Mouse (Mus musculus): ENCODE measurements around the gene Itsn2. TPM values are rescaled to one million over a fixed set of nuclear protein-coding genes. Genes with fewer than 3 reads are reported as not detected.
"Not testable (repeated sequence)": the region's sequence is repeated elsewhere in the genome, so short reads cannot be mapped to it uniquely, and the experiment has no call there.

The Itsn2 gene
- polyA plus RNA-seq, 1 experiment from 2014 or later, result 20.6 TPM

- DNase-seq (ENCODE audit: low spot score) (no peak), ATAC-seq (ENCODE audit: low FRiP score) (no peak)
- Histone ChIP-seq H3K9me3 (ENCODE audit: control insufficient read depth, low read length) (no peaks in the 10 kb centered on the region), H3K27me3 (ENCODE audit: control insufficient read depth, insufficient read depth, low read length) (no peaks in the 10 kb centered on the region), H3K9ac (ENCODE audit: low read depth, low read length) (no peak overlapping the region), H3K27ac (ENCODE audit: low read depth, low read length) (no peak overlapping the region), H3K4me1 (replicated peaks; ENCODE audit: control insufficient read depth, insufficient read depth, low read length) (no peaks in the 10 kb centered on the region), H3K4me3 (ENCODE audit: low read depth, low read length) (no peak overlapping the region), H3K4me2 (replicated peaks; ENCODE audit: low read depth, low read length) (no peak overlapping the region), H3K36me3 (ENCODE audit: control insufficient read depth, insufficient read depth, low read length) (no peaks in the 10 kb centered on the region)
- WGBS, result 94% methylated on average over 3 of the region's 3 CpGs
These were observed 136.7 kb downstream of the Itsn2 start for GRCm38 (mm10) chr12:4729165-4729564.

DNA sequence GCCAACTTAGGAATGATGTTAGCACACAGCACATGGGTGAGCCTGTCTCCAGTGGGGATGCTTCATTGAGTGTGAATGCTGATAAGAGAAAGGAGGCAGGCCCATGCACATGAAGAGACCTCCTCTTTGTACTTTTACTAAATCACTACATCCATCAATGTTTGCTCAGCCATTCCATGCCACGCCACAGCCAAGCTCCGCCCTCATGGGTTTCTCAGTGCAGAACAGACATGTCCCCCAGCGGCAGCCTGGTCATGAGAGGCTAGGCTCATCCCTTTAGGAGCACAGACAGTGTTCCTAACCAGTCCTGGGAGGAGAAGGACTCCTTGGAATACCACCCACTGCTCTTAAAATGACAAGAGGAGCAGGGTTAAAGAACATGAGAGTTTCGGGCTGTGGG, 139.2 kb downstream of the Itsn2 start:
- no peak for ATAC-seq (ENCODE audit: low FRiP score)
- no peak for DNase-seq (ENCODE audit: low spot score)
- Histone ChIP-seq H3K4me2 (replicated peaks; ENCODE audit: low read depth, low read length) (no peak overlapping the region), H3K9ac (ENCODE audit: low read depth, low read length) (no peak overlapping the region), H3K36me3 (ENCODE audit: control insufficient read depth, insufficient read depth, low read length) (no peaks in the 10 kb centered on the region), H3K27ac (ENCODE audit: low read depth, low read length) (no peak overlapping the region), H3K4me1 (replicated peaks; ENCODE audit: control insufficient read depth, insufficient read depth, low read length) (no peaks in the 10 kb centered on the region), H3K4me3 (ENCODE audit: low read depth, low read length) (no peak overlapping the region), H3K9me3 (ENCODE audit: control insufficient read depth, low read length) (no peaks in the 10 kb centered on the region), H3K27me3 (ENCODE audit: control insufficient read depth, insufficient read depth, low read length) (no peaks in the 10 kb centered on the region)
- 72% methylated on average over 4 of the region's 4 CpGs for WGBS

DNA sequence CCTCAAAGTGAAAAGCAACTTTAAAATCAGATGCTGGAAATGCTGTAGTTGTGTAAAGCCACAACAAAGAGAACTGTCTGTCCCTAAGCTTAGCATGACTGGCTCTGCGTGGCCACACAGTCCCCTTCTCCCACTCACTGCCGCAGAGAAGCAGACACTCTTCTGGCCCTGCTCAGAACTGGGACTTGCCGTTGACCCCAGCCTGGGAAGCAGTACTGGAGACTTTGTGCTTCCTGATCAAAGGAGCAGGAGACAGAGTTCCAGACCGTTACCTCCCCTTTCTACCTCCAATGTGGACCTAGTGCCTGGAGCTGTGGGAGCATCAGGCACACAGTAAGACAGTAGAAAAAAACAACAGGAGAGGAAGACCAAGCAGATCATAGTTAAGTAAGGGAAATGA, 139.9 kb downstream of the Itsn2 start:
- ATAC-seq (ENCODE audit: low FRiP score) (no peak), DNase-seq (ENCODE audit: low spot score) (no peak)
- no peak overlapping the region for H3K4me3 ChIP-seq (ENCODE audit: low read depth, low read length)
- H3K27ac ChIP-seq (ENCODE audit: low read depth, low read length), result no peak overlapping the region
- no peak overlapping the region for H3K4me2 ChIP-seq (replicated peaks; ENCODE audit: low read depth, low read length)
- H3K27me3 ChIP-seq (ENCODE audit: control insufficient read depth, insufficient read depth, low read length), result no peaks in the 10 kb centered on the region
- H3K36me3 ChIP-seq (ENCODE audit: control insufficient read depth, insufficient read depth, low read length), result no peaks in the 10 kb centered on the region
- H3K9ac ChIP-seq (ENCODE audit: low read depth, low read length), result no peak overlapping the region
- H3K9me3 ChIP-seq (ENCODE audit: control insufficient read depth, low read length), result no peaks in the 10 kb centered on the region
- no peaks in the 10 kb centered on the region for H3K4me1 ChIP-seq (replicated peaks; ENCODE audit: control insufficient read depth, insufficient read depth, low read length)
- 75% methylated on average over 4 of the region's 4 CpGs for WGBS

GRCm38 (mm10) chr12:4738031-4738576, 145.7 kb downstream of the Itsn2 start, which contains the start of gene Fam228a:
TSS of gene Fam228a (minus strand) at chr12:4738430.
- no peaks in the 10 kb centered on the region for H3K27me3 ChIP-seq (ENCODE audit: control insufficient read depth, insufficient read depth, low read length)
- H3K36me3 ChIP-seq (ENCODE audit: control insufficient read depth, insufficient read depth, low read length), result no peaks in the 10 kb centered on the region
- H3K9me3 ChIP-seq (ENCODE audit: control insufficient read depth, low read length), result no peaks in the 10 kb centered on the region
- no peak within 1 kb of the TSS for H3K27ac ChIP-seq (ENCODE audit: low read depth, low read length)
- 76% methylated on average over 18 of the region's 18 CpGs for WGBS
- no peak within 1 kb of the TSS for H3K9ac ChIP-seq (ENCODE audit: low read depth, low read length)
- H3K4me3 ChIP-seq (ENCODE audit: low read depth, low read length), result no peak within 1 kb of the TSS
- ATAC-seq (ENCODE audit: low FRiP score), result no peak
- DNase-seq (ENCODE audit: low spot score), result no peak
- H3K4me2 ChIP-seq (replicated peaks; ENCODE audit: low read depth, low read length), result no peak within 1 kb of the TSS
- H3K4me1 ChIP-seq (replicated peaks; ENCODE audit: control insufficient read depth, insufficient read depth, low read length), result no peaks in the 10 kb centered on the region

- WGBS, result 71% methylated on average over 7 of the region's 7 CpGs
- H3K4me1 ChIP-seq (replicated peaks; ENCODE audit: control insufficient read depth, insufficient read depth, low read length), result no peaks in the 10 kb centered on the region
These were observed 148.4 kb downstream of the Itsn2 start for GRCm38 (mm10) chr12:4740823-4741222.

GRCm38 (mm10) chr12:4742183-4742582, 149.7 kb downstream of the Itsn2 start:
- 84% methylated on average over 3 of the region's 3 CpGs for WGBS
- H3K9ac ChIP-seq (ENCODE audit: low read depth, low read length), result no peak overlapping the region
- H3K27ac ChIP-seq (ENCODE audit: low read depth, low read length), result no peak overlapping the region
- H3K9me3 ChIP-seq (ENCODE audit: control insufficient read depth, low read length), result no peaks in the 10 kb centered on the region
- no peak overlapping the region for H3K4me2 ChIP-seq (replicated peaks; ENCODE audit: low read depth, low read length)
- no peaks in the 10 kb centered on the region for H3K36me3 ChIP-seq (ENCODE audit: control insufficient read depth, insufficient read depth, low read length)
- DNase-seq (ENCODE audit: low spot score) (no peak), ATAC-seq (ENCODE audit: low FRiP score) (no peak)
- no peak overlapping the region for H3K4me3 ChIP-seq (ENCODE audit: low read depth, low read length)
- no peaks in the 10 kb centered on the region for H3K4me1 ChIP-seq (replicated peaks; ENCODE audit: control insufficient read depth, insufficient read depth, low read length)
- no peaks in the 10 kb centered on the region for H3K27me3 ChIP-seq (ENCODE audit: control insufficient read depth, insufficient read depth, low read length)

More at GRCm38 (mm10) chr12:4740823-4741222, 148.4 kb downstream of the Itsn2 start:
- Histone ChIP-seq H3K27me3 (ENCODE audit: control insufficient read depth, insufficient read depth, low read length) (no peaks in the 10 kb centered on the region), H3K4me3 (ENCODE audit: low read depth, low read length) (no peak overlapping the region), H3K9ac (ENCODE audit: low read depth, low read length) (no peak overlapping the region), H3K27ac (ENCODE audit: low read depth, low read length) (no peak overlapping the region), H3K9me3 (ENCODE audit: control insufficient read depth, low read length) (no peaks in the 10 kb centered on the region), H3K4me2 (replicated peaks; ENCODE audit: low read depth, low read length) (no peak overlapping the region), H3K36me3 (ENCODE audit: control insufficient read depth, insufficient read depth, low read length) (no peaks in the 10 kb centered on the region)
- ATAC-seq (ENCODE audit: low FRiP score), result no peak
- DNase-seq (ENCODE audit: low spot score), result no peak

DNA sequence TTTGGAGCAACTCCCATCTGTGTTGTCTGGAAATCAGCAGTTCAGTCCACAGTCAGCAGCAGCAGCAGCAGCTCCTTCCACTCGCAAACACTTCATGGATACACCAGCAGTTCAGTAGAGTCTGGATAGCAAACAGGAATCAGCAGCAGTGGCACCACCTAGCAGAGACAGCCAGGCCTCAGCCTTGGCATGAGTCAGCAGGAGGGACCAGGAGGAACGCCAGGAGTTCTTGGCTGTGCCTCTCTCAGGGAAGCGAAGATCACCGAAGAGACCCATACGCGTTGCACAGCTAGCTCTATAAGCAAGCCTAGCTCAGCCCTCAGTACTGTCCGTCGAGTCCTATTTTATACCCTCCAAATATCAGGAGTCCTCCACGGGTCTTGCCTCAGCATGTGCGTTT, 152.0 kb downstream of the Itsn2 start:
- no peak overlapping the region for H3K27ac ChIP-seq (ENCODE audit: low read depth, low read length)
- no peaks in the 10 kb centered on the region for H3K9me3 ChIP-seq (ENCODE audit: control insufficient read depth, low read length)
- H3K27me3 ChIP-seq (ENCODE audit: control insufficient read depth, insufficient read depth, low read length), result no peaks in the 10 kb centered on the region
- ATAC-seq (ENCODE audit: low FRiP score) (no peak), DNase-seq (ENCODE audit: low spot score) (no peak)
- H3K4me3 ChIP-seq (ENCODE audit: low read depth, low read length), result no peak overlapping the region
- H3K9ac ChIP-seq (ENCODE audit: low read depth, low read length), result no peak overlapping the region
- H3K36me3 ChIP-seq (ENCODE audit: control insufficient read depth, insufficient read depth, low read length), result no peaks in the 10 kb centered on the region
- 91% methylated on average over 10 of the region's 10 CpGs for WGBS
- H3K4me1 ChIP-seq (replicated peaks; ENCODE audit: control insufficient read depth, insufficient read depth, low read length), result no peaks in the 10 kb centered on the region
- no peak overlapping the region for H3K4me2 ChIP-seq (replicated peaks; ENCODE audit: low read depth, low read length)

GRCm38 (mm10) chr12:4754451-4754850, 162.0 kb downstream of the Itsn2 start:
- WGBS, result 90% methylated on average over 4 of the region's 4 CpGs
- H3K9ac ChIP-seq (ENCODE audit: low read depth, low read length); H3K27ac ChIP-seq (ENCODE audit: low read depth, low read length): not testable (repeated sequence)

DNA sequence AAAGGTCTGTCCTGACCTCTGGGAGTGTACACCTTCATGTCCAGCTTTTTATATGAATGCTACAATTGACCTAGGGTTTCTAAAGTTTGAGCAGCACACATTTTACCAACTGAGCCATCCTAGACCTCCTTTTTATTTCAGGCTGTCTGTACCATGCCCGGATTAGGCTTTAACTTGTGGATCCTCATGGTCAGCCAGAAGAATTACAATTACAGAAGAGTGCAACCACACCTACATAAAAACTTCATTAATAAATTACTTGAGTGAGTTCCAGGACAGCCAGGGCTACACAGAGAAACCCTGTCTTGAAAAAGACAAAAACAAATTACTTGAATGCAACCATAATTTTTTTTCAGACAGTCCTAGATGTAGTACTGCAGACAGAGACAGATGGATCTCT, 164.6 kb downstream of the Itsn2 start:
- H3K27me3 ChIP-seq (ENCODE audit: control insufficient read depth, insufficient read depth, low read length), result no peaks in the 10 kb centered on the region
- WGBS, result 90% methylated on average over 1 of the region's 1 CpGs
- ATAC-seq (ENCODE audit: low FRiP score), result no peak

More at GRCm38 (mm10) chr12:4754451-4754850, 162.0 kb downstream of the Itsn2 start:
- not testable (repeated sequence) for DNase-seq (ENCODE audit: low spot score); ATAC-seq (ENCODE audit: low FRiP score); H3K4me3 ChIP-seq (ENCODE audit: low read depth, low read length); H3K9me3 ChIP-seq (ENCODE audit: control insufficient read depth, low read length); H3K4me2 ChIP-seq (replicated peaks; ENCODE audit: low read depth, low read length); H3K36me3 ChIP-seq (ENCODE audit: control insufficient read depth, insufficient read depth, low read length); H3K27me3 ChIP-seq (ENCODE audit: control insufficient read depth, insufficient read depth, low read length); H3K4me1 ChIP-seq (replicated peaks; ENCODE audit: control insufficient read depth, insufficient read depth, low read length)

More for the DNA sequence above, 164.6 kb downstream of the Itsn2 start:
- Histone ChIP-seq H3K4me2 (replicated peaks; ENCODE audit: low read depth, low read length) (no peak overlapping the region), H3K27ac (ENCODE audit: low read depth, low read length) (no peak overlapping the region), H3K36me3 (ENCODE audit: control insufficient read depth, insufficient read depth, low read length) (no peaks in the 10 kb centered on the region), H3K4me3 (ENCODE audit: low read depth, low read length) (no peak overlapping the region), H3K9ac (ENCODE audit: low read depth, low read length) (no peak overlapping the region), H3K4me1 (replicated peaks; ENCODE audit: control insufficient read depth, insufficient read depth, low read length) (no peaks in the 10 kb centered on the region), H3K9me3 (ENCODE audit: control insufficient read depth, low read length) (no peaks in the 10 kb centered on the region)
- DNase-seq (ENCODE audit: low spot score), result no peak
